Mouse (Mus musculus) kidney, postnatal 36 days (tissue): ENCODE results near the gene Aurkaip1.
"Not testable (repeated sequence)": the region's sequence is repeated elsewhere in the genome, so short reads cannot be mapped to it uniquely, and the experiment has no call there.

Experiments used
- DNase-seq, 2 experiments: peaks; one replicate each; pipeline ENCODE4 v3.0.0; 2021 to 2022; ENCODE audit warnings: mixed read lengths in 2 of 2

The Aurkaip1 gene

DNA sequence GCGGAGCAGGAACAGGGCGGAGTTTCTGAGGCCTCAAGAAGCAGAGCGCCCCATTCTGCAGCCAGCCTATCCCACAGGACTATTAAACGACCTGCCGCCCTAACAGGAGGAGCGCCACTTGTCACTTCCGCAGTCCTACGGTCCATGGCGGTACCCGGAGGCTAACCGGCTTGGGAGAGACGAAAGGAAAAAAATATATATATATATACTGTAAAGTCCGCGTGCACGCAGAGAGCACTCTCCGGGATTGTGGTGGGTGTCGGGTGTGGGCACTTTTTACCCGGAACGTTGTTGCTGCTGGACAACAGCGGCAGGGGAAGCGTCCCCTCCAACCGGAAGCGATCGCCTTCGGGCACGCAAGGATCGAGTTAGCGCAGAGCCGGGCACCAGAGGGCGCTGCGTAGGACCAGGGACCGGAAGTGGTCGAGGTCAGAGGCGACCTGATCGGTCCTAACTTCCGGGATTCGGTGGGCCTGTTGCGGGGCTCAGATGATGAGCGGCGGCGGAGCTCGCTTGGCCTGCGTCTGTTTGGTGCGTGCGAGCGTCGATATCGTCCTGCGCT is at the start of gene Aurkaip1:
Aurkaip1 (plus strand) TSS at position 68 of the 562 bp plus-strand sequence.
- DNase-seq, result peak; percentile 96 to 97

GRCm38 (mm10) chr4:155783486-155784080 is 47.5 kb upstream of the Aurkaip1 start:
- DNase-seq, result peak in 1 of 2 experiments; percentile 72

DNA sequence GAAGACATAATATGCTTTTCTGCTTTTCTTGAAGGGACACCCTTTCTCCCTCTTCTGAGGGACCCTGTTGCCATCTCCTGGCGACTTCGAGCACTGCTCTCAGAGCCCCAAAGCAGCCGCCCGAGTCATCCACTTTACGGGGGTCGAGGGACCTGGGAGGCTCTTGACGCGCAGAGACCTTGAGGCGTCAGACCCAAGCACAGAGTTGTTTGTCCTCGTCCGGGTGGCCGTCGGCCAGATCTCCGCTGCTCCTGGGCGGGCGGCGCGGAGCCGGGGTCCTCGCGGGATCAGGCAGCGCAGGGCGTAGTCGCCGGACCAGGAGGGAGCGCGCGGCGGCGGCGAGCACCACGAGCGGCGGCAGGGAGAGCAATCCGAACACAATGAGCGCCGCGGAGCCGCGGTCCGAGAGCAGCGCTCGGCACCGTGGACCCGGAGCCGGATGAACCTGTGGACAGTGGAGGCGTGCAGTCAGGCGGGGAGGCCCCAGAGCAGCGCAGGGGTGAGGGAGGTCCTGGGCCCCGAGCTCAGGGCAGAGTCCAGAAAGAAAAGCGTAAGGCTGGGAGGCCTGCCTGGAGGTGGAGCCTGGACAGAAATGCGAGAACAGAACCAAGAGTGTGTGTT is 46.9 kb upstream of the Aurkaip1 start:
- DNase-seq, result peak; percentile 84 to 88

DNA sequence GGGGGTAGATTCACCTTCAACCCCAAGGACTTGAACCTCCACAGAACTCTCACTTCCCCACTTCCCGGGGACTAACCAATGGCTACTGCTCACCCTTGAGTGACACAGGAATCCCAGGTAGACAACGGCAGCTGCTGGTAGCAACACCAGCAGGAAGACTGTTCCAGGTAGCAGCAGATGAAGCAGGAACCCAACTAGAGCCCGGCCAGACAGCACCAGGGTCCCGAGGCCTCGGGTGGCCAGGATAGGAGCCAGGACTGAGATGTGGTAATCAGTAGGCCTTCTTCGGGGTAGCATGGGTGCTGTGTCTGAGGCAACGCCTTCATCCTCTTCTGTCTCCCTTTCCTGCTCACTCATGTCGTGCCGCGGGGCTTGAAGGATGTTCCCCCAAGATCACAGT is 45.8 kb upstream of the Aurkaip1 start:
- no peak for DNase-seq

GRCm38 (mm10) chr4:155785819-155786218 is 45.3 kb upstream of the Aurkaip1 start, which contains the start of gene Tmem88b:
Gene Tmem88b (minus strand): TSS chr4:155785874.
- no peak for DNase-seq

DNA sequence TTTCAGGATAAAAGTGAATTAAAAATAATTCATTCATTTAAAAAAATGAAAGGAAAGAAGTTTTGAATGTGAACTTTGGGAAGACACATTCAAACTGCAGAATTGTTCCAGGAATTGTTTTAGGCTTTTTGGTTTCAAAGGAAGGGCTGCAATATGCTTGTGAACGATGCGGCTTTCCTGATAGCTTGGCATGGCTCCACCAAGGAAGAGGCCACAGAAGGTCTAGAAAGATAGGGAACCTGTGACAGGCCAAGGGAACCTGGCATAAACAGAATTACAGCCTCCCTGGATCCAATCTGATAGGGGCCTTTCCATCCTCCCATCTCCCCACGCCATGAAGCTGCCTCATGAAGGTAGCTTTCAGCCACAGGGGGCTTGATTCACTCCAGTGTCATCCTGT is 42.8 kb upstream of the Aurkaip1 start:
- no peak for DNase-seq

GRCm38 (mm10) chr4:155788833-155789232 is 42.2 kb upstream of the Aurkaip1 start:
- not testable (repeated sequence) for DNase-seq

- DNase-seq, result no peak
Observed at GRCm38 (mm10) chr4:155790021-155790489, 41.0 kb upstream of the Aurkaip1 start, which contains the start of gene Ankrd65. Gene Ankrd65 (plus strand): TSS chr4:155790439.

DNA sequence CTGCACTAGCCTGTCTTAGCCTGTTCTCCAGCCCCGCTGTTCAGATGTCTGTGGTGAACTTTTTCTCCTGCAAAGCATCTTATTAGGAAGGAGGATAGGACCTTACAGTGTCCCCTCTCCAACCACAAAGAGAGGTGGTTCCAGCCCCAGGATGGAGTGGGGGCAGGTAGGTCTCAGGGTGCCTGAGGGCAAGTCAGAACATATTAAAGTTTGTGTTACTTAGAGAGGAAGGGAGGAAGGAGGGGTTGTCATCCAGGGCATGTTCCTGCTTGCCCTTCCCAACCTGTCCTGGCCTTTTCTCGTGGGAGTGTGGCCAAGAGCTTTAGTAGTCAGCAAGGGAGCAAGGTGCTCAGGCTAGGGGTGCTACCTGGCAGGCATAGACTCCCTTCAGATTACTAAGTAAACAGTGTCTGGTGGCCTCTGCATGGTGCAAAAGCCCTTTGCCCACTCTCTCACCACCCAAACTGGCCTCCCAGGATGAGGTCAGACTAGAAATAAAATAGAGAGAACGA is 40.4 kb upstream of the Aurkaip1 start:
- DNase-seq, result peak; percentile 72 to 73

DNA sequence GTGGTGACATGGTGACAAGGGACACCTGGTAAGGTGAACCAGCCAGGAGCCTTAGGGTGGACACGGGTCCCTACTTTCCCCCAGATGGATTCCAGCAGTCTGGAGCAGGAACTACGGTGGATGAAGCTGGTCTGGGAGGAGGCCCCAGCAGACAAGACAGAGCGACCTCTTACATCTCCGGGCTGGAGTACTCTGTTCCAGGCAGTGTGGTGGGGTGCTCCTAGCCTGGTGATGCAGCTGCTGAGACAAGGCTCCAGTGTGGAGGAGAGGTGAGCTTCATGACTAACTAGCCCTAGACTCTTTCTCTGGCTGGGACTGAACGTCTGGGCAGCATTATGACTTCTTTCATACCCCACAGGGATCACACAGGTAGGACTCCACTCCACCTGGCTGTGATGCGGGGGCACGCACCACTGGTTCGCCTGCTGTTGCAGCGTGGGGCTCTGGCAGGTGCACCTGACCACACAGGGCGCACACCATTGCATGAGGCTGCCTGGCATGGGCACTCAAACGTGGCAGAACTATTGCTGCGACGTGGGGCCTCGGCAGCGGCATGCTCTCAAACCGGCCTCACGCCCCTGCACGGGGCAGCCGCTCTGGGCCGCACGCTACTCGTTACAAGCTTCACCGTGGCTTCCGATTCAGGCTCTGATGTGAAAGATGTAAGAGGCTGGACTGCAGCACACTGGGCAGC is 39.7 kb upstream of the Aurkaip1 start:
- peak in 1 of 2 experiments; percentile 60 for DNase-seq

GRCm38 (mm10) chr4:155793730-155794129 is 37.3 kb upstream of the Aurkaip1 start:
- DNase-seq, result no peak

GRCm38 (mm10) chr4:155802075-155802474 is 29.0 kb upstream of the Aurkaip1 start:
- DNase-seq, result no peak

DNA sequence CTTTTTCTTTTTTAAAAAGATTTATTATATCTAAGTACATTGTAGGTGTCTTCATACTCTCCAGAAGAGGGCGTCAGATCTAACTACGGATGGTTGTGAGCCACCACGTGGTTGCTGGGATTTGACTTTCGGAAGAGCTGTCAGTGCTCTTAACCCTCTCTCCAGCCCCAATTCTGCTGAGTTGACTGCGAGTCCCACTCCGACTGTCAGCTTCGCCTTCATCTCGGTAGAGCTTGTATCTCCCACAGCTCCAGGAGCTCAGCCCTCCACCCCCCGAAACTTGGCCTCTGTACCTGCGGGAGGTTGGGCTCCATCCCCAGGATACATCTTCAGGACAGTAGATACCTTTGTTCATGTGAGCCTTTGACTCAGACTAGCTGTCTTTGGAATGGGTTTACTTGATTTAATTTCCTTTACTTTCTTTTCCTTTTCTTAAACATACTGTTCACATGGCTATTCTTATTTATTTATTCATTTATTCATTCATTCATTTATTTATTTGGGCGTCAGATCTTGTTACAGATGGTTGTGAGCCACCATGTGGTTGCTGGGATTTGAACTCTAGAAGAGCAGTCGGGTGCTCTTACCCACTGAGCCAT is 28.2 kb upstream of the Aurkaip1 start, which contains the start of gene Mrpl20:
Mrpl20 (plus strand) TSS at position 138 of the 599 bp plus-strand sequence.
- peak in 1 of 2 experiments; percentile 26 for DNase-seq

- peak; percentile 96 to 98 for DNase-seq
Observed at GRCm38 (mm10) chr4:155803340-155804041, 27.6 kb upstream of the Aurkaip1 start.

- DNase-seq, result peak in 1 of 2 experiments; percentile 38
Observed at GRCm38 (mm10) chr4:155807841-155808240, 23.2 kb upstream of the Aurkaip1 start.

DNA sequence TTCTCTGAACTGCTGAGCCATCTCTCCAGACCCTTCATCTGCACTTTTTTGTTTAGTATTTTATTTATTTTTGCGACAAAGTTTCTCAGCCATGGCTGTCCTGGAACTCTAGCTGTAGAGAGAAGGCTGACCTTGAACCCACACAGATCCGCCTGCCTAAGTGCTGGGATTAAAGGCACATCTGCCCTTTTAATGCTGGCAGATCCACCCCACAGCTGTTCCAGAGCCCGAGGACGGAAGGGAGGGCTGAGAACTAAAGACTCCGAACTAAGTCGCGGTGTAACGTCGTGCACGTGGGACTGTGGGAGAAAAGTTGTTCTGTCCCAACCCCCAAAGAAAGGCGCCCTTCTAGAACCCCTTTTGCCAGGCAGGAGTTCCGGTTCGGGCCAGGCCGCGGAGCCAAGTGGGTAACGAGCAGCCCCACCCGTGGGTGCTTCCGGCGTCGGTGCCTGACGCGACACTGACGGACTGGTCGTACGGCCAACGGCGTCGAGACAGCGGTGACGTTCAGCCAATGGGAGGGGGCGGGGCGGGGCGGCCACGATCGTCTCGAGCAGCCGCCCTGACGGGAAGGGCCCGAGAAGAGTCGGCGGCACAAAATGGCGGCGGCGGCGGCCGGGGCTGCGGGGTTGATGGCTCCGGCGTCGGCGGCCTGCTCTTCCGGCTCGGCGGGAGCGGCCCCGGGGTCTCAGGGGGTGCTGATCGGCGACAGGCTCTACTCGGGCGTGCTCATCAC is 19.0 kb upstream of the Aurkaip1 start, which contains the start of gene Ccnl2:
Ccnl2 (plus strand) TSS at position 561 of the 736 bp plus-strand sequence.
- peak; percentile 96 for DNase-seq

GRCm38 (mm10) chr4:155812665-155813181 is 18.3 kb upstream of the Aurkaip1 start:
- peak in 1 of 2 experiments; percentile 57 for DNase-seq

DNA sequence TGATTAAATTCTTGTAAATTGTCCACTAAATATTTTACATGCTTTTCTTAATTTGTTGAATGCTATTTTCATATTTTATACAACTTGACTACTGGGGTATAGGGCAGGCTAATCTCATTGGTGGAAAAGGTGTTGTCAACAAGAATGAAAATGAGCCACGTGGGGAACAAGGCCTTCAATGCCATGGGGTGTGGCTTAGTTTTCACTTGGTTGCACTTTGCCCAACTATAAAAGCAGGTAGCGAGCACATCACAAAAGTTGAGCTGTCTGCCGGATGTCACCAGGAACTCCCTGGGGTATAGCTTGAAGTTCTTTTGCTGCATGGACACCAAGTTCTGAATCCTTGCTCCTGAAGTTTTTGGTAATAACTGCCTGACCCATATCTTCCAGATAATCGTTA is 13.5 kb upstream of the Aurkaip1 start:
- no peak for DNase-seq

DNA sequence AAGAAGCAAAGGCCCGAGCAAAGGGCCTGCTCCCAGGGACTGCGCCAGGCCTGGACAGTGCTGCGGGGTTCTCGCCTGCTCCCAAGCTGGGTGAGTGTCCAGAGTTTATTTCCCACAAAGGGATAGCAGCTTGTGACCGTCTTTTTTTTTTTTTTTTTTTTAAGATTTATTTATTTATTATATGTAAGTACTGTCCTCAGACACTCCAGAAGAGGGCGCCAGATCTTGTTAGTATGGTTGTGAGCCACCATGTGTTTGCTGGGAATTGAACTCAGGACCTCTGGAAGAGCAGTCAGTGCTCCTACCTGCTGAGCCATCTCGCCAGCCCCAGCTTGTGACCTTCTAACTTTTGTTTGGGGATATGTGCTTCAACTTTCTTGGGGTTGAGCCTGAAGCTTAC is 10.0 kb upstream of the Aurkaip1 start:
- peak in 1 of 2 experiments; percentile 59 for DNase-seq

DNA sequence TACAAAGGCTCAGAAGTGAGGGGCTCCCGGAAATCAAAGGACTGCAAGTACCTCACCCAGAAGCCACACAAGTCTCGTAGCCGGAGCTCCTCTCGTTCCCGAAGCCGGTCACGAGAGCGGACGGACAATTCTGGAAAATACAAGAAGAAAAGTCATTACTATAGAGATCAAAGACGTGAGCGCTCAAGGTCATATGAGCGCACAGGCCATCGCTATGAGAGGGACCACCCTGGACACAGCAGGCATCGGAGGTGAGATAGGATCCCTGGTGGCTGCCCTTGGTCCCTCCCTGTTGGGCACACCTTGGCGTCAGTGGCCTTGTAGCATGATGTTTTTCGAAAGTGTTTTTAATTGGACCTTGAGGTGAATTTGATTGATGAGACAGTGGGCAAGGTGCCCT is 7.6 kb upstream of the Aurkaip1 start:
- no peak for DNase-seq

DNA sequence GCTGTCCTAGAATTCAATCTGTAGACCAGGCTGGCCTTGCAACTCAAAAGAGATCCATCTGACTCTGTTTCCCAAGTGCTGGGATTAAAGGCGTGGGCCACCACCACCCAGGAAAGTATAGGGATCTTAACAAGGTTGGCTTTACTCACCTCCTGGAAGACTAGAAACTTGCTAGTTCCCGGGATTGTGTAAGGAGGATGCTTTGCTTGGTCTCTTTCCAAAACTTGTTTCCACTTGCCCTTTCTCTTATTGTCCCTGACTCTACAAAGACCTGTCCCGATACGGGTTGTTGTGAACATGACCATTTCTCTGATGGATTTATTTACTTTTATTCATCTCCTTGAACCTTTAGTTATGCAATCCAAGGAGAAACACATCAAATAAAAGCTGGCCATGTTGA is 1.2 kb upstream of the Aurkaip1 start:
- DNase-seq, result no peak
